Mouse (Mus musculus) heart, embryonic 15.5 days (tissue): ENCODE data around the gene Dnmbp. TPM values are rescaled to one million over a fixed set of nuclear protein-coding genes. Genes with fewer than 3 reads are reported as not detected.
"Not testable (repeated sequence)": the region's sequence is repeated elsewhere in the genome, so short reads cannot be mapped to it uniquely, and the experiment has no call there.

Experiments used
- ATAC-seq: fragments of 200-750 bp; cut with Nextera tagmentation; replicated peaks from 2 replicates; pipeline ENCODE4 v1.8.0; 2017; ENCODE audit warnings: low read depth, moderate TSS enrichment; ENCODE audit not compliant: insufficient number of reproducible peaks, insufficient read depth, low FRiP score
- H3K27ac ChIP-seq: fragments of 300-500 bp; sonication (generic); 2 replicates; pipeline ENCODE4 v1.5.1; 2015; ENCODE audit warnings: mild to moderate bottlenecking, inconsistent platforms
- H3K27me3 ChIP-seq: fragments of 300-500 bp; sonication (generic); 2 replicates; pipeline ENCODE4 v1.6.1; 2015; ENCODE audit warnings: inconsistent platforms
- H3K36me3 ChIP-seq: fragments of 300-500 bp; sonication (generic); 2 replicates; pipeline ENCODE4 v1.6.1; 2015; ENCODE audit warnings: mild to moderate bottlenecking, inconsistent platforms
- H3K4me1 ChIP-seq: fragments of 300-500 bp; sonication (generic); replicated peaks from 2 replicates; pipeline ENCODE4 v1.6.1; 2015; ENCODE audit warnings: inconsistent platforms
- H3K4me2 ChIP-seq: fragments of 300-500 bp; sonication (generic); 2 replicates; pipeline ENCODE4 v1.6.1; 2015; ENCODE audit warnings: inconsistent platforms, mild to moderate bottlenecking, moderate library complexity
- H3K4me3 ChIP-seq: fragments of 300-500 bp; sonication (generic); 2 replicates; pipeline ENCODE4 v1.5.1; 2015; ENCODE audit warnings: mild to moderate bottlenecking, inconsistent platforms
- H3K9ac ChIP-seq: fragments of 300-500 bp; sonication (generic); 2 replicates; pipeline ENCODE4 v1.6.1; 2015; ENCODE audit warnings: mild to moderate bottlenecking, inconsistent platforms
- H3K9me3 ChIP-seq: fragments of 300-500 bp; sonication (generic); replicated peaks from 2 replicates; pipeline ENCODE4 v1.6.1; 2016; ENCODE audit warnings: inconsistent platforms
- WGBS: fragments of 180-500 bp; shearing (Covaris S2); methylation state at CpG from one replicate; pipeline ENCODE4 v1.1.7; 2015; ENCODE audit warnings: mixed read lengths; 5-methylcytosine and 5-hydroxymethylcytosine counted together
- polyA plus RNA-seq: library from polyadenylated mRNA; unstranded; fragments of >200 nt; fragmentation: Nextera tagmentation; extraction: Ambion mirVana; gene quantifications from 2 replicates; pipeline ENCODE4 v1.2.1, GENCODE M21; 2015

Dnmbp gene
- polyA plus RNA-seq, 1 experiment from 2014 or later = 8.5 TPM

- Histone ChIP-seq H3K4me1 (no peaks in the 10 kb centered on the region), H3K4me2 (no peak overlapping the region), H3K9me3 (no peaks in the 10 kb centered on the region), H3K36me3 (no peaks in the 10 kb centered on the region), H3K27ac (no peak overlapping the region), H3K9ac (no peak overlapping the region), H3K4me3 (no peak overlapping the region), H3K27me3 (0 out of 2 replicates have a peak, but pooled peaks cover 5% of the 10 kb centered on the region)
- ATAC-seq = no peak
- 61% methylated on average over 11 of the region's 11 CpGs for WGBS
Observed at GRCm38 (mm10) chr19:43965496-43966085, 25.6 kb upstream of the Dnmbp start.

GRCm38 (mm10) chr19:43962795-43963194, 22.8 kb upstream of the Dnmbp start:
- Histone ChIP-seq H3K4me3 (no peak overlapping the region), H3K4me2 (no peak overlapping the region), H3K9ac (no peak overlapping the region), H3K36me3 (no peaks in the 10 kb centered on the region), H3K27me3 (no peaks in the 10 kb centered on the region), H3K9me3 (no peaks in the 10 kb centered on the region), H3K4me1 (no peaks in the 10 kb centered on the region), H3K27ac (no peak overlapping the region)
- 54% methylated on average over 9 of the region's 9 CpGs for WGBS
- no peak for ATAC-seq

GRCm38 (mm10) chr19:43961185-43961584, 21.2 kb upstream of the Dnmbp start:
- no peaks in the 10 kb centered on the region for H3K27me3 ChIP-seq
- 82% methylated on average over 2 of the region's 2 CpGs for WGBS
- H3K9ac ChIP-seq = no peak overlapping the region
- H3K4me2 ChIP-seq = no peak overlapping the region
- no peak for ATAC-seq
- no peak overlapping the region for H3K27ac ChIP-seq
- no peak overlapping the region for H3K4me3 ChIP-seq
- H3K9me3 ChIP-seq = no peaks in the 10 kb centered on the region
- H3K4me1 ChIP-seq = no peaks in the 10 kb centered on the region
- H3K36me3 ChIP-seq = no peaks in the 10 kb centered on the region

GRCm38 (mm10) chr19:43960014-43960413, 20.0 kb upstream of the Dnmbp start:
- H3K4me3 ChIP-seq = no peak overlapping the region
- no peak overlapping the region for H3K27ac ChIP-seq
- H3K9ac ChIP-seq = no peak overlapping the region
- H3K36me3 ChIP-seq = no peaks in the 10 kb centered on the region
- H3K9me3 ChIP-seq = no peaks in the 10 kb centered on the region
- H3K27me3 ChIP-seq = no peaks in the 10 kb centered on the region
- no peak overlapping the region for H3K4me2 ChIP-seq
- 81% methylated on average over 11 of the region's 11 CpGs for WGBS
- ATAC-seq = no peak
- H3K4me1 ChIP-seq = no peaks in the 10 kb centered on the region

- H3K4me1 ChIP-seq = no peaks in the 10 kb centered on the region
- H3K9ac ChIP-seq = no peak overlapping the region
- WGBS = 24% methylated on average over 2 of the region's 2 CpGs
- H3K36me3 ChIP-seq = no peaks in the 10 kb centered on the region
- no peak overlapping the region for H3K4me3 ChIP-seq
- H3K27me3 ChIP-seq = no peaks in the 10 kb centered on the region
- no peaks in the 10 kb centered on the region for H3K9me3 ChIP-seq
- H3K4me2 ChIP-seq = no peak overlapping the region
- ATAC-seq = no peak
- H3K27ac ChIP-seq = no peak overlapping the region
Observed at GRCm38 (mm10) chr19:43959162-43959561, 19.2 kb upstream of the Dnmbp start.

- H3K9me3 ChIP-seq = no peaks in the 10 kb centered on the region
- WGBS = 74% methylated on average over 4 of the region's 4 CpGs
- no peaks in the 10 kb centered on the region for H3K36me3 ChIP-seq
- ATAC-seq = no peak
- no peaks in the 10 kb centered on the region for H3K4me1 ChIP-seq
- H3K27ac ChIP-seq = no peak overlapping the region
- H3K27me3 ChIP-seq = no peaks in the 10 kb centered on the region
- no peak overlapping the region for H3K4me3 ChIP-seq
- H3K4me2 ChIP-seq = no peak overlapping the region
- H3K9ac ChIP-seq = no peak overlapping the region
Observed at GRCm38 (mm10) chr19:43957881-43958280, 17.9 kb upstream of the Dnmbp start.

- no peaks in the 10 kb centered on the region for H3K36me3 ChIP-seq
- H3K9ac ChIP-seq = no peak overlapping the region
- no peaks in the 10 kb centered on the region for H3K4me1 ChIP-seq
- H3K27ac ChIP-seq = no peak overlapping the region
- no peak for ATAC-seq
- WGBS = 22% methylated on average over 4 of the region's 4 CpGs
- H3K9me3 ChIP-seq = no peaks in the 10 kb centered on the region
- no peaks in the 10 kb centered on the region for H3K27me3 ChIP-seq
- no peak overlapping the region for H3K4me2 ChIP-seq
- no peak overlapping the region for H3K4me3 ChIP-seq
Observed at GRCm38 (mm10) chr19:43957402-43957801, 17.4 kb upstream of the Dnmbp start.

GRCm38 (mm10) chr19:43955266-43955665, 15.3 kb upstream of the Dnmbp start:
- 67% methylated on average over 5 of the region's 5 CpGs for WGBS
- Histone ChIP-seq H3K27ac (no peak overlapping the region), H3K36me3 (no peaks in the 10 kb centered on the region), H3K9ac (no peak overlapping the region), H3K9me3 (no peaks in the 10 kb centered on the region), H3K27me3 (no peaks in the 10 kb centered on the region), H3K4me2 (no peak overlapping the region), H3K4me3 (no peak overlapping the region), H3K4me1 (no peaks in the 10 kb centered on the region)
- no peak for ATAC-seq

- no peak overlapping the region for H3K4me2 ChIP-seq
- H3K27ac ChIP-seq = no peak overlapping the region
- no peak overlapping the region for H3K4me3 ChIP-seq
- no peaks in the 10 kb centered on the region for H3K9me3 ChIP-seq
- no peaks in the 10 kb centered on the region for H3K27me3 ChIP-seq
- no peaks in the 10 kb centered on the region for H3K4me1 ChIP-seq
- no peaks in the 10 kb centered on the region for H3K36me3 ChIP-seq
- WGBS = 81% methylated on average over 4 of the region's 4 CpGs
- no peak for ATAC-seq
- no peak overlapping the region for H3K9ac ChIP-seq
Observed at GRCm38 (mm10) chr19:43954864-43955263, 14.9 kb upstream of the Dnmbp start.

- H3K27me3 ChIP-seq, ATAC-seq, H3K27ac ChIP-seq, H3K4me3 ChIP-seq, H3K36me3 ChIP-seq, H3K9ac ChIP-seq, H3K4me2 ChIP-seq, H3K9me3 ChIP-seq, H3K4me1 ChIP-seq: not testable (repeated sequence)
- 83% methylated on average over 8 of the region's 8 CpGs for WGBS
Observed at GRCm38 (mm10) chr19:43952936-43953335, 12.9 kb upstream of the Dnmbp start.

GRCm38 (mm10) chr19:43949111-43949810, 9.3 kb upstream of the Dnmbp start:
- no peaks in the 10 kb centered on the region for H3K9me3 ChIP-seq
- no peaks in the 10 kb centered on the region for H3K36me3 ChIP-seq
- H3K9ac ChIP-seq = no peak overlapping the region
- WGBS = 11% methylated on average over 12 of the region's 12 CpGs
- H3K4me1 ChIP-seq = no peaks in the 10 kb centered on the region
- no peak overlapping the region for H3K27ac ChIP-seq
- no peaks in the 10 kb centered on the region for H3K27me3 ChIP-seq
- no peak overlapping the region for H3K4me3 ChIP-seq
- ATAC-seq = no peak
- H3K4me2 ChIP-seq = no peak overlapping the region

- Histone ChIP-seq H3K27ac (no peak overlapping the region), H3K9me3 (no peaks in the 10 kb centered on the region), H3K9ac (no peak overlapping the region), H3K4me1 (no peaks in the 10 kb centered on the region; the same call in 1 of the 2 replicates), H3K36me3 (no peaks in the 10 kb centered on the region), H3K4me3 (no peak overlapping the region), H3K27me3 (no peaks in the 10 kb centered on the region), H3K4me2 (no peak overlapping the region)
- no peak for ATAC-seq
- WGBS = 80% methylated on average over 8 of the region's 8 CpGs
Observed at GRCm38 (mm10) chr19:43944566-43944965, 4.6 kb upstream of the Dnmbp start.
